ENCODE assay signal across 14 mouse cellular contexts in genomic region chr2:164761502-164761901, GRCm38 (mm10). TPM values are rescaled to one million over a fixed set of nuclear protein-coding genes. Genes with fewer than 3 reads are reported as not detected.
DNase-seq lines count a peak whose midpoint lies in the region; ATAC-seq and TF ChIP-seq lines count a peak whose summit lies in the region.
"Had no signal": no experiment of that assay in that cellular context is flagged by ENCODE, and none has a peak within 500 bp of the region (broad histone marks: within the 10 kb centered on the region; RNA-seq: fewer than 3 reads in every experiment).

No protein-coding gene starts in this region.

- H3K4me2 ChIP-seq in intestine, embryonic 15.5 days (replicated peaks) = no peak overlapping the region
- H3K4me2 ChIP-seq in intestine, postnatal 0 days (replicated peaks; ENCODE audit: low read depth) = no peak overlapping the region
- peak overlapping the region; percentile 46 for H3K4me2 ChIP-seq in liver, embryonic 16.5 days (ENCODE audit: low read depth, low read length)
- no peak overlapping the region for H3K4me2 ChIP-seq in forebrain, embryonic 15.5 days (replicated peaks)

- H3K9me3 ChIP-seq in intestine, embryonic 15.5 days = no peaks in the 10 kb centered on the region
- H3K9me3 ChIP-seq in intestine, postnatal 0 days (ENCODE audit: control insufficient read depth) = no peaks in the 10 kb centered on the region
- no peaks in the 10 kb centered on the region for H3K9me3 ChIP-seq in MEL (replicated peaks; ENCODE audit: insufficient read depth, low read length)
- H3K9me3 ChIP-seq in liver, embryonic 16.5 days (replicated peaks; ENCODE audit: control insufficient read depth, low read length) = no peaks in the 10 kb centered on the region
- no peaks in the 10 kb centered on the region for H3K9me3 ChIP-seq in forebrain, embryonic 15.5 days

- H3K79me2 ChIP-seq in MEL (ENCODE audit: control insufficient read depth, insufficient read depth, low read length, poor library complexity) = no peaks in the 10 kb centered on the region

- H3K9ac ChIP-seq in intestine, embryonic 15.5 days = no peak overlapping the region
- no peak overlapping the region for H3K9ac ChIP-seq in intestine, postnatal 0 days (ENCODE audit: low read depth, low read length)
- no peak overlapping the region for H3K9ac ChIP-seq in MEL (ENCODE audit: control insufficient read depth, low read depth, low read length, poor library complexity, severe bottlenecking)
- peak overlapping the region; percentile 64 for H3K9ac ChIP-seq in liver, embryonic 16.5 days (ENCODE audit: low read depth, low read length)
- no peak overlapping the region for H3K9ac ChIP-seq in forebrain, embryonic 15.5 days (replicated peaks)

- 96% methylated on average over 2 of the region's 2 CpGs for WGBS in intestine, embryonic 15.5 days
- WGBS in intestine, postnatal 0 days = 95% methylated on average over 2 of the region's 2 CpGs
- WGBS in liver, embryonic 16.5 days (ENCODE audit: insufficient replicate concordance) = 50% methylated on average over 2 of the region's 2 CpGs
- 92% methylated on average over 2 of the region's 2 CpGs for WGBS in forebrain, embryonic 15.5 days

- TF ChIP-seq CTCF in intestine, postnatal 0 days (IDR thresholded peaks at IDR 0.05; ENCODE audit: low read depth) = no peak
- TF ChIP-seq CTCF in MEL (IDR thresholded peaks at IDR 0.05 in 2 of 3, conservative IDR thresholded peaks at IDR 0.05 in 1 of 3; ENCODE audit: control insufficient read depth in 1 of 3, insufficient read depth in 1 of 3, low read depth in 2 of 3, low read length in 3 of 3, poor library complexity in 1 of 3, severe bottlenecking in 1 of 3) = no peak

- H3K27me3 ChIP-seq in intestine, embryonic 15.5 days (replicated peaks) = no peaks in the 10 kb centered on the region
- H3K27me3 ChIP-seq in intestine, postnatal 0 days (replicated peaks; ENCODE audit: control insufficient read depth, insufficient read depth, low read length) = no peaks in the 10 kb centered on the region
- no peaks in the 10 kb centered on the region for H3K27me3 ChIP-seq in MEL (ENCODE audit: control insufficient read depth in 1 of 2, insufficient read depth in 2 of 2, low read length in 2 of 2)
- no peaks in the 10 kb centered on the region for H3K27me3 ChIP-seq in liver, embryonic 16.5 days (ENCODE audit: control insufficient read depth, insufficient read depth, low read depth, low read length)
- no peaks in the 10 kb centered on the region for H3K27me3 ChIP-seq in forebrain, embryonic 15.5 days

- no peak for TF ChIP-seq EP300 in MEL (IDR thresholded peaks at IDR 0.05; ENCODE audit: low read depth in 1 of 2, low read length in 2 of 2)

- no peak for DNase-seq in MEL (ENCODE audit: low read depth, low spot score)
- DNase-seq in brain, adult 2 months (ENCODE audit: low read depth, low spot score) = peak; percentile 47
- DNase-seq: adrenal gland, adult 8-10 months; kidney, postnatal 10 days; lung, postnatal 10 days; right cerebral cortex, adult 18-20 months had no signal

- H3K27ac ChIP-seq in intestine, embryonic 15.5 days = no peak overlapping the region
- H3K27ac ChIP-seq in intestine, postnatal 0 days (ENCODE audit: low read depth, low read length) = no peak overlapping the region
- H3K27ac ChIP-seq in MEL (ENCODE audit: control insufficient read depth, low read depth, low read length) = no peak overlapping the region
- peak overlapping the region; percentile 93 for H3K27ac ChIP-seq in liver, embryonic 16.5 days (ENCODE audit: low read length)
- H3K27ac ChIP-seq in forebrain, embryonic 15.5 days (replicated peaks) = no peak overlapping the region

- ATAC-seq in intestine, embryonic 15.5 days = peak; percentile 77; the same call in 1 of the 2 replicates
- ATAC-seq in intestine, postnatal 0 days = no peak
- ATAC-seq in liver, embryonic 16.5 days (ENCODE audit: low read depth) = peak; percentile 93
- no peak for ATAC-seq in granulocyte monocyte progenitor cell, adult 5-6 weeks (replicated peaks; ENCODE audit: poor library complexity, severe bottlenecking)
- ATAC-seq in forebrain, embryonic 15.5 days (replicated peaks) = no peak

- H3K4me3 ChIP-seq in intestine, embryonic 15.5 days (replicated peaks) = no peak overlapping the region
- H3K4me3 ChIP-seq in intestine, postnatal 0 days (ENCODE audit: low read depth, low read length) = no peak overlapping the region
- H3K4me3 ChIP-seq in MEL (ENCODE audit: control insufficient read depth in 1 of 2, insufficient read depth in 1 of 2, low read depth in 2 of 2, low read length in 2 of 2) = no peak overlapping the region
- peak overlapping the region; percentile 7; the same call in 1 of the 2 replicates for H3K4me3 ChIP-seq in liver, embryonic 16.5 days (ENCODE audit: low read depth, low read length)
- no peak overlapping the region for H3K4me3 ChIP-seq in forebrain, embryonic 15.5 days
- H3K4me3 ChIP-seq: myocyte had no signal

- TF ChIP-seq POLR2A in MEL (IDR thresholded peaks at IDR 0.05; ENCODE audit: control insufficient read depth in 1 of 2, insufficient read depth in 1 of 2, low read depth in 1 of 2, low read length in 2 of 2, poor library complexity in 1 of 2) = no peak

- H3K36me3 ChIP-seq in intestine, embryonic 15.5 days = peaks cover 58% of the 10 kb centered on the region
- H3K36me3 ChIP-seq in intestine, postnatal 0 days (ENCODE audit: control insufficient read depth, insufficient read depth) = peaks cover 88% of the 10 kb centered on the region
- peaks cover 4 to 8% of the 10 kb centered on the region in 2 experiments; a peak in 3 of 4 replicates for H3K36me3 ChIP-seq in MEL (ENCODE audit: control insufficient read depth in 1 of 2, insufficient read depth in 2 of 2, low read length in 2 of 2)
- peaks cover 69% of the 10 kb centered on the region for H3K36me3 ChIP-seq in liver, embryonic 16.5 days (ENCODE audit: control insufficient read depth, insufficient read depth)
- H3K36me3 ChIP-seq in forebrain, embryonic 15.5 days = peaks cover 89% of the 10 kb centered on the region

- no peak for TF ChIP-seq RAD21 in MEL (IDR thresholded peaks at IDR 0.05; ENCODE audit: low read depth, low read length)

- H3K4me1 ChIP-seq in intestine, embryonic 15.5 days (replicated peaks) = no peaks in the 10 kb centered on the region
- no peaks in the 10 kb centered on the region for H3K4me1 ChIP-seq in intestine, postnatal 0 days (replicated peaks; ENCODE audit: control insufficient read depth, insufficient read depth, low read length)
- no peaks in the 10 kb centered on the region for H3K4me1 ChIP-seq in MEL (ENCODE audit: control insufficient read depth in 1 of 2, insufficient read depth in 2 of 2, low read length in 2 of 2)
- peaks cover 61% of the 10 kb centered on the region for H3K4me1 ChIP-seq in liver, embryonic 16.5 days (ENCODE audit: control insufficient read depth, low read depth, low read length)
- H3K4me1 ChIP-seq in forebrain, embryonic 15.5 days = no peaks in the 10 kb centered on the region

RNA-seq across cellular contexts. Expression of gene Ube2c, which starts 8.2 kb away (rescaled TPM):
- 431 and 439 TPM in 2 replicates for polyA plus RNA-seq in intestine, embryonic 15.5 days (2015; fragmentation: Nextera tagmentation; extraction: Ambion mirVana)
- 118 and 121 TPM in 2 replicates for polyA plus RNA-seq in intestine, postnatal 0 days (2015; fragmentation: Nextera tagmentation; extraction: Ambion mirVana)
- 170 and 177 TPM in 2 replicates for total RNA-seq in MEL (2012; rRNA removed)
- polyA plus RNA-seq in MEL (2012; ENCODE audit: insufficient read depth in 1 of 2, insufficient read length in 2 of 2, low read depth in 1 of 2, low replicate concordance in 2 of 2, missing spikeins in 1 of 2) = 100 to 1,000 TPM; 257 to 365 TPM
- 632 and 661 TPM in 2 replicates for polyA plus RNA-seq in liver, embryonic 16.5 days (2015; fragmentation: Nextera tagmentation; extraction: Ambion mirVana)
- 24.5 and 75.2 TPM in 2 replicates for total RNA-seq in granulocyte monocyte progenitor cell, adult 5-6 weeks (2014; fragmentation: Nextera tagmentation)
- 112 and 138 TPM in 2 replicates for total RNA-seq in granulocyte monocyte progenitor cell, adult 5-6 weeks (2017)
- polyA plus RNA-seq in forebrain, embryonic 15.5 days (2015; fragmentation: Nextera tagmentation; extraction: Ambion mirVana) = 199 and 232 TPM in 2 replicates

RNA-seq across cellular contexts. Expression of gene Dnttip1, which starts 15.7 kb away (rescaled TPM):
- polyA plus RNA-seq in intestine, embryonic 15.5 days (2015; fragmentation: Nextera tagmentation; extraction: Ambion mirVana) = 60.4 and 62.5 TPM in 2 replicates
- 39.4 and 43.3 TPM in 2 replicates for polyA plus RNA-seq in intestine, postnatal 0 days (2015; fragmentation: Nextera tagmentation; extraction: Ambion mirVana)
- 20.6 and 20.9 TPM in 2 replicates for total RNA-seq in MEL (2012; rRNA removed)
- polyA plus RNA-seq in MEL (2012; ENCODE audit: insufficient read depth in 1 of 2, insufficient read length in 2 of 2, low read depth in 1 of 2, low replicate concordance in 2 of 2, missing spikeins in 1 of 2) = 10 to 100 TPM in 1 of 2 experiments, not detected in 1; 59.9 TPM
- polyA plus RNA-seq in liver, embryonic 16.5 days (2015; fragmentation: Nextera tagmentation; extraction: Ambion mirVana) = 40.1 and 43.1 TPM in 2 replicates
- 31.1 and 36.9 TPM in 2 replicates for total RNA-seq in granulocyte monocyte progenitor cell, adult 5-6 weeks (2014; fragmentation: Nextera tagmentation)
- 21.5 and 27.3 TPM in 2 replicates for total RNA-seq in granulocyte monocyte progenitor cell, adult 5-6 weeks (2017)
- 73.9 and 74.9 TPM in 2 replicates for polyA plus RNA-seq in forebrain, embryonic 15.5 days (2015; fragmentation: Nextera tagmentation; extraction: Ambion mirVana)

RNA-seq across cellular contexts. Expression of gene Wfdc3, which starts 15.8 kb away (rescaled TPM):
- 1.8 and 2.0 TPM in 2 replicates for polyA plus RNA-seq in intestine, embryonic 15.5 days (2015; fragmentation: Nextera tagmentation; extraction: Ambion mirVana)
- polyA plus RNA-seq in intestine, postnatal 0 days (2015; fragmentation: Nextera tagmentation; extraction: Ambion mirVana) = 0.85 and 0.95 TPM in 2 replicates
- total RNA-seq in MEL (2012; rRNA removed) = 0.20 and 0.31 TPM in 2 replicates
- under 1 TPM in 1 of 2 experiments, not detected in 1; 0.40 TPM for polyA plus RNA-seq in MEL (2012; ENCODE audit: insufficient read depth in 1 of 2, insufficient read length in 2 of 2, low read depth in 1 of 2, low replicate concordance in 2 of 2, missing spikeins in 1 of 2)
- 1.5 and 1.7 TPM in 2 replicates for polyA plus RNA-seq in liver, embryonic 16.5 days (2015; fragmentation: Nextera tagmentation; extraction: Ambion mirVana)
- not detected in 2 replicates for total RNA-seq in granulocyte monocyte progenitor cell, adult 5-6 weeks (2014; fragmentation: Nextera tagmentation)
- not detected in 2 replicates for total RNA-seq in granulocyte monocyte progenitor cell, adult 5-6 weeks (2017)
- 1.1 and 1.7 TPM in 2 replicates for polyA plus RNA-seq in forebrain, embryonic 15.5 days (2015; fragmentation: Nextera tagmentation; extraction: Ambion mirVana)
- total RNA-seq: gastrocnemius, adult 18-20 months had no signal

RNA-seq across cellular contexts. Expression of gene Tnnc2, which starts 18.3 kb away (rescaled TPM):
- 1.7 and 6.9 TPM in 2 replicates for polyA plus RNA-seq in intestine, embryonic 15.5 days (2015; fragmentation: Nextera tagmentation; extraction: Ambion mirVana)
- polyA plus RNA-seq in intestine, postnatal 0 days (2015; fragmentation: Nextera tagmentation; extraction: Ambion mirVana) = 0.51 and 0.73 TPM in 2 replicates
- not detected in 2 replicates for total RNA-seq in MEL (2012; rRNA removed)
- polyA plus RNA-seq in MEL (2012; ENCODE audit: insufficient read depth in 1 of 2, insufficient read length in 2 of 2, low read depth in 1 of 2, low replicate concordance in 2 of 2, missing spikeins in 1 of 2) = not detected
- polyA plus RNA-seq in liver, embryonic 16.5 days (2015; fragmentation: Nextera tagmentation; extraction: Ambion mirVana) = 29.4 and 67.5 TPM in 2 replicates
- total RNA-seq in granulocyte monocyte progenitor cell, adult 5-6 weeks (2014; fragmentation: Nextera tagmentation) = not detected in 2 replicates
- not detected in 2 replicates for total RNA-seq in granulocyte monocyte progenitor cell, adult 5-6 weeks (2017)
- 0.45 and 0.60 TPM in 2 replicates for polyA plus RNA-seq in forebrain, embryonic 15.5 days (2015; fragmentation: Nextera tagmentation; extraction: Ambion mirVana)
- total RNA-seq: adrenal gland, adult 8-10 months; left cerebral cortex, postnatal 10 days had no signal

RNA-seq across cellular contexts. Expression of gene Snx21, which starts 24.1 kb away (rescaled TPM):
- polyA plus RNA-seq in intestine, embryonic 15.5 days (2015; fragmentation: Nextera tagmentation; extraction: Ambion mirVana) = 18.4 and 21.2 TPM in 2 replicates
- polyA plus RNA-seq in intestine, postnatal 0 days (2015; fragmentation: Nextera tagmentation; extraction: Ambion mirVana) = 12.5 and 13.0 TPM in 2 replicates
- 3.8 and 4.0 TPM in 2 replicates for total RNA-seq in MEL (2012; rRNA removed)
- 1 to 10 TPM in 1 of 2 experiments, not detected in 1; 7.7 TPM for polyA plus RNA-seq in MEL (2012; ENCODE audit: insufficient read depth in 1 of 2, insufficient read length in 2 of 2, low read depth in 1 of 2, low replicate concordance in 2 of 2, missing spikeins in 1 of 2)
- polyA plus RNA-seq in liver, embryonic 16.5 days (2015; fragmentation: Nextera tagmentation; extraction: Ambion mirVana) = 9.4 and 12.1 TPM in 2 replicates
- total RNA-seq in granulocyte monocyte progenitor cell, adult 5-6 weeks (2014; fragmentation: Nextera tagmentation) = not detected in 2 replicates
- 0.17 and 0.77 TPM in 2 replicates for total RNA-seq in granulocyte monocyte progenitor cell, adult 5-6 weeks (2017)
- 24.6 and 29.8 TPM in 2 replicates for polyA plus RNA-seq in forebrain, embryonic 15.5 days (2015; fragmentation: Nextera tagmentation; extraction: Ambion mirVana)

Comparison
In these comparisons a context has a peak if more than half of its experiments do, and no peak if none do; other contexts are left out.
1. ATAC-seq: peak in intestine, embryonic 15.5 days (single experiment) and liver, embryonic 16.5 days (single experiment); none in intestine, postnatal 0 days (single experiment), granulocyte monocyte progenitor cell, adult 5-6 weeks (single experiment) and forebrain, embryonic 15.5 days (single experiment).